Mouse (Mus musculus) c-Kit-positive CD71-positive TER-119-positive erythroid progenitor cells, embryonic 14.5 days (primary cell): ENCODE data around the gene Pdhx.
A peak's percentile ranks its signal among the peaks of the same experiment; 100 is the strongest.

Source experiments
- DNase-seq: peaks from one replicate; pipeline ENCODE4 v3.0.0-alpha.2; 2013; ENCODE audit warnings: low spot score

Gene Pdhx

GRCm38 (mm10) chr2:103073219-103073982 is at the start of gene Pdhx, which contains the start of gene Apip:
Gene Pdhx (minus strand): TSS chr2:103073513.
Gene Apip (plus strand): TSS chr2:103073675.
- peak; percentile 99 for DNase-seq

GRCm38 (mm10) chr2:103119197-103119854 is 46.0 kb upstream of the Pdhx start:
- peak; percentile 30 for DNase-seq

- DNase-seq = no peak
Measured at GRCm38 (mm10) chr2:103118324-103119196, 45.2 kb upstream of the Pdhx start.

GRCm38 (mm10) chr2:103117212-103117611 is 43.9 kb upstream of the Pdhx start:
- DNase-seq = no peak

GRCm38 (mm10) chr2:103111669-103112068 is 38.4 kb upstream of the Pdhx start:
- DNase-seq = no peak

- no peak for DNase-seq
Measured at GRCm38 (mm10) chr2:103106172-103106571, 32.9 kb upstream of the Pdhx start.

GRCm38 (mm10) chr2:103102595-103102994 is 29.3 kb upstream of the Pdhx start:
- no peak for DNase-seq

GRCm38 (mm10) chr2:103089521-103089920 is 16.2 kb upstream of the Pdhx start:
- DNase-seq = no peak

GRCm38 (mm10) chr2:103088099-103088498 is 14.8 kb upstream of the Pdhx start:
- no peak for DNase-seq

GRCm38 (mm10) chr2:103086432-103086831 is 13.1 kb upstream of the Pdhx start:
- peak; percentile 47 for DNase-seq

- no peak for DNase-seq
Measured at GRCm38 (mm10) chr2:103085633-103086032, 12.3 kb upstream of the Pdhx start.

GRCm38 (mm10) chr2:103084451-103084850 is 11.1 kb upstream of the Pdhx start:
- DNase-seq = peak; percentile 36

GRCm38 (mm10) chr2:103082853-103083252 is 9.5 kb upstream of the Pdhx start:
- no peak for DNase-seq

GRCm38 (mm10) chr2:103081706-103082105 is 8.4 kb upstream of the Pdhx start:
- no peak for DNase-seq

- no peak for DNase-seq
Measured at GRCm38 (mm10) chr2:103081117-103081516, 7.8 kb upstream of the Pdhx start.

- no peak for DNase-seq
Measured at GRCm38 (mm10) chr2:103070586-103070985, 2.7 kb downstream of the Pdhx start.

GRCm38 (mm10) chr2:103069752-103070405 is 3.4 kb downstream of the Pdhx start:
- no peak for DNase-seq

- no peak for DNase-seq
Measured at GRCm38 (mm10) chr2:103068602-103069001, 4.7 kb downstream of the Pdhx start.

GRCm38 (mm10) chr2:103067552-103068207 is 5.6 kb downstream of the Pdhx start:
- no peak for DNase-seq

GRCm38 (mm10) chr2:103066683-103067551 is 6.4 kb downstream of the Pdhx start:
- DNase-seq = no peak
